Mouse (Mus musculus): ENCODE results near the gene Tmem110. TPM values are rescaled to one million over a fixed set of nuclear protein-coding genes. Genes with fewer than 3 reads are reported as not detected.
A peak's percentile ranks its signal among the peaks of the same experiment; 100 is the strongest.

The Tmem110 gene
- polyA plus RNA-seq, 1 experiment from 2014 or later, result 18.7 TPM

- H3K4me3 ChIP-seq (replicated peaks; ENCODE audit: low read depth, low read length), result no peak overlapping the region
- H3K4me2 ChIP-seq (ENCODE audit: low read length), result no peak overlapping the region
- H3K9me3 ChIP-seq (ENCODE audit: control insufficient read depth, low read length), result no peaks in the 10 kb centered on the region
- H3K4me1 ChIP-seq (ENCODE audit: control insufficient read depth, insufficient read depth, low read length), result no peaks in the 10 kb centered on the region
- H3K36me3 ChIP-seq (ENCODE audit: control insufficient read depth, insufficient read depth, low read length), result peaks cover 45% of the 10 kb centered on the region
- no peaks in the 10 kb centered on the region for H3K27me3 ChIP-seq (ENCODE audit: control insufficient read depth, insufficient read depth, low read length)
- 89% methylated on average over 25 of the region's 25 CpGs for WGBS
- H3K27ac ChIP-seq (replicated peaks; ENCODE audit: low read depth, low read length), result no peak overlapping the region
- ATAC-seq (ENCODE audit: low FRiP score, low TSS enrichment) (no peak), DNase-seq (no peak)
- H3K9ac ChIP-seq (replicated peaks; ENCODE audit: low read length), result no peak overlapping the region
Measured at GRCm38 (mm10) chr14:30870206-30871147, 45.1 kb downstream of the Tmem110 start.

- DNase-seq, result peak; percentile 13
- no peak overlapping the region for H3K4me3 ChIP-seq (replicated peaks; ENCODE audit: low read depth, low read length)
- H3K4me1 ChIP-seq (ENCODE audit: control insufficient read depth, insufficient read depth, low read length), result no peaks in the 10 kb centered on the region
- H3K9ac ChIP-seq (replicated peaks; ENCODE audit: low read length), result no peak overlapping the region
- H3K4me2 ChIP-seq (ENCODE audit: low read length), result no peak overlapping the region
- H3K27ac ChIP-seq (replicated peaks; ENCODE audit: low read depth, low read length), result no peak overlapping the region
- no peaks in the 10 kb centered on the region for H3K27me3 ChIP-seq (ENCODE audit: control insufficient read depth, insufficient read depth, low read length)
- H3K36me3 ChIP-seq (ENCODE audit: control insufficient read depth, insufficient read depth, low read length), result peaks cover 44% of the 10 kb centered on the region
- WGBS, result 80% methylated on average over 18 of the region's 18 CpGs
- no peaks in the 10 kb centered on the region for H3K9me3 ChIP-seq (ENCODE audit: control insufficient read depth, low read length)
- ATAC-seq (ENCODE audit: low FRiP score, low TSS enrichment), result no peak
Measured at GRCm38 (mm10) chr14:30874095-30874700, 48.8 kb downstream of the Tmem110 start.

GRCm38 (mm10) chr14:30875130-30875865, 49.9 kb downstream of the Tmem110 start:
- H3K27me3 ChIP-seq (ENCODE audit: control insufficient read depth, insufficient read depth, low read length), result no peaks in the 10 kb centered on the region
- H3K9me3 ChIP-seq (ENCODE audit: control insufficient read depth, low read length), result no peaks in the 10 kb centered on the region
- 93% methylated on average over 12 of the region's 12 CpGs for WGBS
- no peaks in the 10 kb centered on the region for H3K4me1 ChIP-seq (ENCODE audit: control insufficient read depth, insufficient read depth, low read length)
- peaks cover 38% of the 10 kb centered on the region for H3K36me3 ChIP-seq (ENCODE audit: control insufficient read depth, insufficient read depth, low read length)
- DNase-seq (no peak), ATAC-seq (ENCODE audit: low FRiP score, low TSS enrichment) (no peak)
- no peak overlapping the region for H3K4me3 ChIP-seq (replicated peaks; ENCODE audit: low read depth, low read length)
- no peak overlapping the region for H3K9ac ChIP-seq (replicated peaks; ENCODE audit: low read length)
- H3K4me2 ChIP-seq (ENCODE audit: low read length), result no peak overlapping the region
- no peak overlapping the region for H3K27ac ChIP-seq (replicated peaks; ENCODE audit: low read depth, low read length)

GRCm38 (mm10) chr14:30875955-30876354, 50.6 kb downstream of the Tmem110 start:
- H3K27me3 ChIP-seq (ENCODE audit: control insufficient read depth, insufficient read depth, low read length), result no peaks in the 10 kb centered on the region
- H3K4me1 ChIP-seq (ENCODE audit: control insufficient read depth, insufficient read depth, low read length), result no peaks in the 10 kb centered on the region
- 80% methylated on average over 9 of the region's 9 CpGs for WGBS
- peaks cover 34% of the 10 kb centered on the region for H3K36me3 ChIP-seq (ENCODE audit: control insufficient read depth, insufficient read depth, low read length)
- ATAC-seq (ENCODE audit: low FRiP score, low TSS enrichment) (no peak), DNase-seq (no peak)
- H3K4me3 ChIP-seq (replicated peaks; ENCODE audit: low read depth, low read length), result no peak overlapping the region
- H3K9ac ChIP-seq (replicated peaks; ENCODE audit: low read length), result no peak overlapping the region
- no peak overlapping the region for H3K4me2 ChIP-seq (ENCODE audit: low read length)
- H3K27ac ChIP-seq (replicated peaks; ENCODE audit: low read depth, low read length), result no peak overlapping the region
- no peaks in the 10 kb centered on the region for H3K9me3 ChIP-seq (ENCODE audit: control insufficient read depth, low read length)

DNA sequence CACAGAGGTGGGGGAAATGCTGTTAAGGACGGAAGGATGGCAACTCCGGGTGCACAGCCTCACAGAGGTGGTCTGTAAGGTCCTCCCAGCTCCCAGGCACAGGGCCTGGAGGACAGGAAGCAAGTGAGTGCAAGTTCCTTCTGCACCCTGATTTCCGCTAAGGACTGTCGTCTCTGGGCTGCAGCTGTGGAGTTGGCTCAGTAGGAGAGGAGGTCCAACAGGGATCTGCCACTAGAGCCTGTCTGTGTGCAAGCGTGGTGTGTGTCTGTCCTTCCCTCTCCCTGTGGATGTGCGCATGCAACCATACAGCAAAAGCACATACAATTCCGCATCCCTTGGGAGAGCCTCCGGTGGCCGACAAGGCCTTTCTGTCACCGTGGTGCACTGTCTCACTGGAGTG, 51.1 kb downstream of the Tmem110 start:
- H3K36me3 ChIP-seq (ENCODE audit: control insufficient read depth, insufficient read depth, low read length), result peaks cover 34% of the 10 kb centered on the region
- DNase-seq, result no peak
- H3K4me2 ChIP-seq (ENCODE audit: low read length), result no peak overlapping the region
- H3K9ac ChIP-seq (replicated peaks; ENCODE audit: low read length), result no peak overlapping the region
- no peak overlapping the region for H3K27ac ChIP-seq (replicated peaks; ENCODE audit: low read depth, low read length)
- no peaks in the 10 kb centered on the region for H3K9me3 ChIP-seq (ENCODE audit: control insufficient read depth, low read length)
- WGBS, result 91% methylated on average over 10 of the region's 10 CpGs
- no peak overlapping the region for H3K4me3 ChIP-seq (replicated peaks; ENCODE audit: low read depth, low read length)
- no peaks in the 10 kb centered on the region for H3K27me3 ChIP-seq (ENCODE audit: control insufficient read depth, insufficient read depth, low read length)
- ATAC-seq (ENCODE audit: low FRiP score, low TSS enrichment), result no peak
- H3K4me1 ChIP-seq (ENCODE audit: control insufficient read depth, insufficient read depth, low read length), result no peaks in the 10 kb centered on the region

- Histone ChIP-seq H3K36me3 (ENCODE audit: control insufficient read depth, insufficient read depth, low read length) (peaks cover 30% of the 10 kb centered on the region), H3K27me3 (ENCODE audit: control insufficient read depth, insufficient read depth, low read length) (no peaks in the 10 kb centered on the region), H3K4me3 (replicated peaks; ENCODE audit: low read depth, low read length) (no peak overlapping the region), H3K9me3 (ENCODE audit: control insufficient read depth, low read length) (no peaks in the 10 kb centered on the region), H3K4me1 (ENCODE audit: control insufficient read depth, insufficient read depth, low read length) (no peaks in the 10 kb centered on the region), H3K9ac (replicated peaks; ENCODE audit: low read length) (no peak overlapping the region), H3K27ac (replicated peaks; ENCODE audit: low read depth, low read length) (no peak overlapping the region), H3K4me2 (ENCODE audit: low read length) (no peak overlapping the region)
- ATAC-seq (ENCODE audit: low FRiP score, low TSS enrichment) (no peak), DNase-seq (no peak)
- 97% methylated on average over 3 of the region's 3 CpGs for WGBS
Measured at GRCm38 (mm10) chr14:30877827-30878226, 52.4 kb downstream of the Tmem110 start.

GRCm38 (mm10) chr14:30878958-30879571, 53.7 kb downstream of the Tmem110 start, which contains the start of gene Mustn1:
Gene Mustn1 (plus strand): TSS chr14:30879200.
- DNase-seq (no peak), ATAC-seq (ENCODE audit: low FRiP score, low TSS enrichment) (no peak)
- WGBS, result 83% methylated on average over 11 of the region's 11 CpGs
- H3K4me1 ChIP-seq (ENCODE audit: control insufficient read depth, insufficient read depth, low read length), result no peaks in the 10 kb centered on the region
- H3K9me3 ChIP-seq (ENCODE audit: control insufficient read depth, low read length), result no peaks in the 10 kb centered on the region
- H3K27ac ChIP-seq (replicated peaks; ENCODE audit: low read depth, low read length), result no peak within 1 kb of the TSS
- peaks cover 20% of the 10 kb centered on the region for H3K36me3 ChIP-seq (ENCODE audit: control insufficient read depth, insufficient read depth, low read length)
- no peak within 1 kb of the TSS for H3K4me3 ChIP-seq (replicated peaks; ENCODE audit: low read depth, low read length)
- H3K9ac ChIP-seq (replicated peaks; ENCODE audit: low read length), result no peak within 1 kb of the TSS
- no peak within 1 kb of the TSS for H3K4me2 ChIP-seq (ENCODE audit: low read length)
- H3K27me3 ChIP-seq (ENCODE audit: control insufficient read depth, insufficient read depth, low read length), result no peaks in the 10 kb centered on the region

- ATAC-seq (ENCODE audit: low FRiP score, low TSS enrichment), result no peak
- Histone ChIP-seq H3K9me3 (ENCODE audit: control insufficient read depth, low read length) (no peaks in the 10 kb centered on the region), H3K4me3 (replicated peaks; ENCODE audit: low read depth, low read length) (no peak overlapping the region), H3K4me1 (ENCODE audit: control insufficient read depth, insufficient read depth, low read length) (no peaks in the 10 kb centered on the region), H3K36me3 (ENCODE audit: control insufficient read depth, insufficient read depth, low read length) (peaks cover 13% of the 10 kb centered on the region), H3K4me2 (ENCODE audit: low read length) (no peak overlapping the region), H3K9ac (replicated peaks; ENCODE audit: low read length) (no peak overlapping the region), H3K27ac (replicated peaks; ENCODE audit: low read depth, low read length) (no peak overlapping the region), H3K27me3 (ENCODE audit: control insufficient read depth, insufficient read depth, low read length) (no peaks in the 10 kb centered on the region)
- DNase-seq, result no peak
- 59% methylated on average over 9 of the region's 9 CpGs for WGBS
Measured at GRCm38 (mm10) chr14:30879794-30880193, 54.4 kb downstream of the Tmem110 start.
